Mouse (Mus musculus) cerebellum, adult 2 months (tissue): ENCODE measurements at regions not wholly inside any gene's neighbourhood (a gene's known extent, or its start where the extent isn't known, plus 50 kb on each side); places are given as distances from the start of the nearest gene placed in this dataset.

Experiments
- CTCF ChIP-seq: fragments of 200-500 bp; IDR thresholded peaks from 2 replicates; pipeline ENCODE4 v1.5.1; 2011; ENCODE audit warnings: low read depth, mild to moderate bottlenecking, control low read depth, low read length, moderate library complexity, borderline replicate concordance; ENCODE audit not compliant: insufficient read depth
- POLR2A ChIP-seq: fragments of 200-500 bp; IDR thresholded peaks from 2 replicates; pipeline ENCODE4 v1.6.1; 2011; ENCODE audit warnings: low read length, control low read depth, borderline replicate concordance; ENCODE audit not compliant: insufficient read depth

DNA sequence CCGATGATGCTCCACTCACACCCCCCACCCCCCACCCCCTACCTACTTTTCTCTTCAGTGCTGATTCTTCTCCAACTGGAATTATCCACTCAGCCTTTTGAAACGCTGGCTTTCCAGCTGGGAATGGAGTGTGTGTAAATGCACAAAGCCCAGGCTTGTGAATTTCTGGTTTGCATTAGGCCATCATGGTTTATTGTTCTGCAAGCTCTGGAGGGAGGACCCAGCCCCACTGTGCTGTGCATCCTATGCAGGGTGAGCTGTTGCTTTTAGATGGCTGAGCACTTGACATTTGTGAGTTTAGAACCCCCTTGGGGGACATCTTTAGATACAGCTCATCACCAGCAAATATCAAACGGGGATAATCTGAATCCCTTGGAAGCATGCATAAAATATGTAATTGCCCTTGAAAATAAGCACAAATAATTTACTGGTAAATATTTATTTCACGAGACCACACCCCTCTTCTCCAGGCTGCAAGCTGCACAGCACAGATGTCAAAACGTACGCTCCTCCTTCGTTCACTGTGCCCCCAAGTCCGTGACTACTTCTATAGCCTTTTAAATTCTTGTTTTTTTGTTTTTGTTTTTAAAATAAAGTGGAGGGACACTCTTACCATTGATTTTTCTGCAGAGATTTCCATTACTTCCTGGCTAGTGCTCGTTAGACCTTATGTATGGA is 148.2 kb downstream of the Qpct start:
- TF ChIP-seq CTCF = no peak
- no peak for TF ChIP-seq POLR2A
